Mouse (Mus musculus) intestine, embryonic 16.5 days (tissue): ENCODE measurements at regions not wholly inside any gene's neighbourhood (a gene's known extent, or its start where the extent isn't known, plus 50 kb on each side); places are given as distances from the start of the nearest gene placed in this dataset.
"Not testable (repeated sequence)": the region's sequence is repeated elsewhere in the genome, so short reads cannot be mapped to it uniquely, and the experiment has no call there.

Experiments used
- ATAC-seq: fragments of 200-750 bp; cut with Nextera tagmentation; 2 replicates; pipeline ENCODE4 v1.8.0; 2017; ENCODE audit warnings: moderate TSS enrichment, moderate library complexity
- H3K27ac ChIP-seq: fragments of 300-500 bp; sonication (generic); 2 replicates; pipeline ENCODE4 v1.5.1; 2014; ENCODE audit warnings: mild to moderate bottlenecking, low read length
- H3K27me3 ChIP-seq: fragments of 300-500 bp; sonication (generic); replicated peaks from 2 replicates; pipeline ENCODE4 v1.6.1; 2014; ENCODE audit warnings: low read length, control low read depth, mixed read lengths; ENCODE audit not compliant: control insufficient read depth, insufficient read depth
- H3K36me3 ChIP-seq: fragments of 300-500 bp; sonication (generic); 2 replicates; pipeline ENCODE4 v1.6.1; 2014; ENCODE audit warnings: low read length, control low read depth; ENCODE audit not compliant: control insufficient read depth, insufficient read depth
- H3K4me1 ChIP-seq: fragments of 300-500 bp; sonication (generic); 2 replicates; pipeline ENCODE4 v1.6.1; 2014; ENCODE audit warnings: low read length, control low read depth, mixed read lengths; ENCODE audit not compliant: control insufficient read depth, insufficient read depth
- H3K4me2 ChIP-seq: fragments of 300-500 bp; sonication (generic); 2 replicates; pipeline ENCODE4 v1.6.1; 2014; ENCODE audit warnings: low read depth, low read length, control low read depth
- H3K4me3 ChIP-seq: fragments of 300-500 bp; sonication (generic); 2 replicates; pipeline ENCODE4 v1.5.1; 2014; ENCODE audit warnings: mild to moderate bottlenecking, low read length
- H3K9ac ChIP-seq: fragments of 300-500 bp; sonication (generic); 2 replicates; pipeline ENCODE4 v1.6.1; 2014; ENCODE audit warnings: low read depth, low read length
- H3K9me3 ChIP-seq: fragments of 300-500 bp; sonication (generic); 2 replicates; pipeline ENCODE4 v1.6.1; 2016; ENCODE audit warnings: low read length, control low read depth; ENCODE audit not compliant: control insufficient read depth
- WGBS: fragments of 180-500 bp; shearing (Covaris S2); extraction: QIAGEN DNeasy Blood & Tissue Kit; methylation state at CpG from one replicate; pipeline ENCODE4 v1.1.7; 2014; 5-methylcytosine and 5-hydroxymethylcytosine counted together

- H3K27me3 ChIP-seq, H3K4me3 ChIP-seq, H3K36me3 ChIP-seq, H3K4me2 ChIP-seq, H3K27ac ChIP-seq, H3K9ac ChIP-seq, H3K4me1 ChIP-seq, H3K9me3 ChIP-seq: not testable (repeated sequence)
- 0 out of 2 replicates have a peak, but pooled peaks have one; percentile 56 for ATAC-seq
- 86% methylated on average over 6 of the region's 8 CpGs for WGBS
These were observed 60.2 kb upstream of the Btbd35f28 start for GRCm38 (mm10) chrX:4136135-4136534.
